Mouse (Mus musculus) mesoderm, embryonic 11.5 days (tissue): Measurements from ENCODE around the gene Kcnj3.
A peak's percentile ranks its signal among the peaks of the same experiment; 100 is the strongest.
"Not testable (repeated sequence)": the region's sequence is repeated elsewhere in the genome, so short reads cannot be mapped to it uniquely, and the experiment has no call there.

Source experiments
- DNase-seq: peaks from one replicate; pipeline ENCODE4 v3.0.0-alpha.2; 2012; ENCODE audit warnings: low read depth, low spot score

Gene Kcnj3

GRCm38 (mm10) chr2:55435721-55436260, at the start of gene Kcnj3:
Gene Kcnj3, plus strand, starts transcription at chr2:55435970.
- DNase-seq: peak; percentile 36

- DNase-seq: no peak
These were observed 45.3 kb upstream of the Kcnj3 start for GRCm38 (mm10) chr2:55390330-55390989.

DNA sequence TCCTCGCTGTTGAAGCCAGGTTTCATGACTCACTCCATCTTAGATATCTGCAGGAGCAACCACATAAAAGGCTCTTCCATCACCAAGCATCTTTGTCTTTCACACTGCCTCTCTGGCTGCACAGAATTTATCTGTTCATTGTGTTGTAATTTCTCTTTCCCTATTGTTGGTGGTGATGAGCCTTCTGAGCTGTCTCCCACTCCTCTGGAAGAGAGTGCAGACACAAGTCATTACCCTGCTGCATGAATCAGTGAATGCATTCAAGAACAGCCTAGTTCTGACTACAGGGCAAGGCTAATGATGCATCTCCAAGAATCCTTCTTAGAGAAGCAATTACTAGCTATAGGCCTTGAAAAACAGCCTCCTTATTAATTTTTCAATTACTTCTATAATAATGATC, 30.5 kb upstream of the Kcnj3 start:
- no peak for DNase-seq

DNA sequence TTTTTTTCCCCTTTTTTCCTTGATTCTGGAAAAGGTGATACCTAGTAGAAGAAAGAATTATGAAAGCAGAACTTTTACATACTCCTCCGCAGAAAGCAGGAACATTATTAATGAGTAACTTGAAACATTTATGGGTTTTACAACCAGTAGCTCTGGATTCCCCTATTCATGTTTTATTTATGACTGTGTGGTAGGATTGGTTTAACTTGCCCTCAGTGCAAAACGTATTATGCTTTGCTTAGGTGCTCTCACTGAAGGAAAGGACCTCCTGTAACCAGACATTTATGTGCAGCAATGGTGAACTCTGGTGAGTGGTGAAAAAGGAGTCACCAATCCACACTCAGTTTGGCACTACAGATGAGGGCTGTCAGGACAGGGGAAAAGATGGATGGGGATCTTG, 8.1 kb upstream of the Kcnj3 start:
- DNase-seq: no peak

DNA sequence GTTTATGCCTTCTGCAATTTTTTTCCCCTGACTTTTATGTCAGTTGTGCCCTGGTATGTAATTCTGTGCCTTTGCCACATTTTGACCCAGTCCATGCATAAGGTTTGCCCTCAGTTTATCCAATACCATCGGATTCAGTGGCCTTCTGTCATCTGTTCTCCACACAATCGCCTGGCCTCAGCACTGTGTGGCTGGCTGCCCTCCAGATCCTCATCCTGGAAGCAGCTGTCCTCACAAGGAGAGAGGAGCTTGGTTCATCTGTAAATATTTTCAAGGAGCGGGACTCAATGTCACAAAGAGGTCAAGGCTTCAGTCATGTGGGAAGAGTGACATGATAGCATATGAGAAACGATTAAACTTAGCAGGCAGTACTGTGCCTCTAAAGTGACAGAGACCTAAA, 3.7 kb upstream of the Kcnj3 start:
- DNase-seq: no peak

- DNase-seq: peak; percentile 19
These were observed 664 bp downstream of the Kcnj3 start for GRCm38 (mm10) chr2:55436261-55437006.

GRCm38 (mm10) chr2:55437007-55437949, 1.5 kb downstream of the Kcnj3 start:
- peak; percentile 41 for DNase-seq

DNA sequence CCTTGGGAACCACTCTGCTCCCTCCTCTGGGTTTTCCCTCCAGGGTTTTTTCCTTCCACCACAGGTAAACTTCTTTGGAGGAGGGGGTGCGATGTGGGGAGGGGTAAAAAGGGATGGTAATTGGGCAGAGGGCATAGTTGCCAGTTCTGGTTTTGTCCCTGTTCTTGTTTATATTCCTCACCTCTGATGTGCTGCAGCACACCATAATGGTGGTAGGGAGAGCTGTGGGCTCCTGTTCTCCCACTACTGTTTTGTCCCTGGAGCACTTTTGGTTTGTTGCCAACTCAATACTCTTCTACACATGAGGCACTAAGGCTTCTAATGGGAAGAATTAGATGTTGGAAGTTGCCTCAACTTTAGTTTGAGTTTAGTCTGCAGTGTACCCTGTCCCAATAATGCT, 2.2 kb downstream of the Kcnj3 start:
- no peak for DNase-seq

DNA sequence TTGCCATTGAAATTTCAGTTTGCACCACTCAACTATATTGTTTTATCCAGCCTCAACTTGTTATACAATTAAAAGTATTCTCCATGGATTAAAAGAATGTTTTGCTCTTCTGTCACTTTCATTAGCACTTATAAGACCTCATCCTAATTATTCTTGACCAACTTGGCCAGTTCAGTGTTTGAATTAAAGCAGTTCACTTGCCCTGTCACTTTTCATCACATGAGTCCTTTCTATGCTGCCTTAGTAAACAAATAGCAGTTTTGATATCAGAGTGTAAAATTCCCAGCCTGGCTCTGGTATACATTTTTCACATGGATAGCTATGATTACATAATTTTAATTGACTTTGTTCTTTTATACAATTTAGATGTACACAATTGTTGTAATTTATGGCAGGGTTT, 3.4 kb downstream of the Kcnj3 start:
- no peak for DNase-seq

GRCm38 (mm10) chr2:55442006-55442405, 6.2 kb downstream of the Kcnj3 start:
- DNase-seq: no peak

DNA sequence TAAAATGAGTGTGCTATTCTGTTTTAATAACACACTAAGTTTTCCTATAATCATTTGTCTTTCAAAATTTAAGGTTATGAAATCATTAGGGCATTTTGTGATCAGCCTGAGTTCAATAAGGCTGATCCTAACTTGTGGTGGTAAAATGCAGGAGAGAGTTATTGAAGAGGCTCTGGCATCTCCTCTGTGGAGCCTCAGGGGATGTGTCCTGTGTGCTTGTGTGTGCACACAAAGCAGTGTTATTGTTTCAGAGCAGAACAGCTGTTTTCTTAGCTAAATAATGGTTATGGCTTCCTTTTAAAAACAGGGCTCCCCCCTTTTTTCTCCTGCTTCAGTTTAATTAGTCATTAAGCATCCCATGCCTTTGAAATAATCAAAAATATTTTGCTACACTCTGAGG, 11.5 kb downstream of the Kcnj3 start:
- DNase-seq: no peak

DNA sequence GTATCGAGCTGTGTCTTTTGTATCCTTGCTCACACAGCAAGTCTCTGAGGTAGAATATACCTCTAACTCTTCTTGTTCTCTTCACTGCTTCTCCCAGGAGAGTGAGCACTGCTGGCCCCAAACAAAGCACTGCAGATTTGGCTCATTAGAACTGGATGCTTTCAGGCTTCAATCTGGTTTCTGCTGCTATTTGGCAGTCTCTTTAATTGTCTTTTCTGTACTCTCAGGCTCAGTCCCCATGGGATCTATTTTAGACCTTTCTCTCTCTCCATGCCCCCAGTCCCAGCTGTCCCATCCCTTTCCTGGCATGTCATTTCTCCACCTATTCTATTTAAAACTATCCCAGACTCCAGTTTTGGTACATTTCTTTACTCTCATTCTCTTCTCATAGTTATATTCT, 15.0 kb downstream of the Kcnj3 start:
- no peak for DNase-seq

- DNase-seq: no peak
These were observed 23.4 kb downstream of the Kcnj3 start for GRCm38 (mm10) chr2:55459195-55459594.

DNA sequence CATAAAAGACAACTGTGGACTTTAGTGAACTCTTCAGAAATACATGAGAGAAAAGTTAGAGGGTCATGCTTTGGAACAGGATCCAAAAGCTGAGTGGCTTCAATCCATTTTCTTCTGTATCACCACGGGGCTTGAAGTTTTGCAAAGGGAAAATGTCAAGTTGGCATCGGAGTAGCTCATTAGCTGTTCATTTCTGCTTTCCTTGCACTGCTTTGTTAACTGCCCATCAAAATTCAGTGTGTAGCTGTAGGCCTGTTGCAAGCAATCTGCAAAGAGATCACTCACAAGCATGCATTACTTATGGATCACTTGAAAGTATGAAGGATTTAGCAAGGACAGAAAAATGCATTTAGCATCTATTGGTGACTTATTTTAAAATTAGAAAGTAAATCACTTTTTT, 33.4 kb downstream of the Kcnj3 start:
- no peak for DNase-seq

- no peak for DNase-seq
These were observed 34.2 kb downstream of the Kcnj3 start for GRCm38 (mm10) chr2:55470006-55470405.

GRCm38 (mm10) chr2:55479511-55479910, 43.7 kb downstream of the Kcnj3 start:
- DNase-seq: no peak

- DNase-seq: no peak
These were observed 44.3 kb downstream of the Kcnj3 start for GRCm38 (mm10) chr2:55479933-55480601.

DNA sequence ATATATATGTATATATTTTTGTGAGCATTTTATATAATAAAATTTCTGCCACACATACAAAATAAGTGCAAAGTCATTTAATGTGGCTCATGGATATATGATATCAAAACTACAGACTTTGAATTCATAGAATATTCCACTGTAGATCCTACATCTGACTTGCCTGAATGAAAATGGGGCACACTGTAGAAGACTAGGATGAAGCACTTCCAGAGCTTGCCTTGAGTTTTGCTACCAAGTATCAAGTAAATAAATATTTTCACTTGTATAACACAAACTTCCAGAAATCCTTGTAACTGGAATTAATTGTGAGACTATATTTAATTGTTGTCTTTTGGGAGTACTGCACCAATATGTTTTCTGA, 44.8 kb downstream of the Kcnj3 start:
- DNase-seq: no peak

- not testable (repeated sequence) for DNase-seq
These were observed 49.8 kb downstream of the Kcnj3 start for GRCm38 (mm10) chr2:55485500-55486129.

DNA sequence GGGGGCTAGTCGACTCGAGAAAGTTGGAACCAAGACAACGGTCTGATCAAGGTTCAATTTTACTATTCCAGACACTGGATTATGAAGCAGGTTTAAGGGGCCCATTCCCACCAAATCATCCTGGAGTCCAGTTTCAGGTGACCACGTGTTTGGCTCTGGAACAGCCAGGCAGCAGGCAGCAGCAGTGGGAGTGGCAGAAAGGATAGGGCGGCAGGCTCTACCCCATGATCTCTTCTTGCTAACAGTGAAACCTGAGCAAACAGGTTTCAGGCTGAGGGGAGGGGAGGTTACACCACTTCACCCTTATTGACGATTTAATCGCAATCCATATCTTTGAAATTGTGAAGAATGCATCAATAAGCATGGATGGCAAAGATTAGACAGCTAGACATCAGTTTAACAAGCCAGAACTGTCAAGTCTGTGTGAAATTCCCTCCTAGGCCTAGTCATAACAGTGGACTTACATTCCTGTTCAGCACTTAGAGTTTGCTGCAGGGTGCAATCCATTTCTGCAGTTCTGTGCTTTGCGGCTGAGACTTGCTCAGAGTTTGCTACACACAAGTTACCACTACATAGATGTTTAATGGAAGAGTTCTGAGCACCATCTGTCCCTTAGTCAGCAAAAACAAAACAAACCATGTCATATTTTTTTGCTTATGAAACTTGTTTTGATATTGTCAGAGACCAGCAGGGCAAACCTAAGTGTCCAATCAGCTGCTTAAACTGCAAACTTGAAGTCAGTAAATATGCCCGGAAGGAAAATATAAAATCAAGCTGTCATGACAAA, 67.8 kb downstream of the Kcnj3 start:
- DNase-seq: no peak
